Mouse (Mus musculus) heart, embryonic 15.5 days (tissue): ENCODE measurements around the gene Grid2ip. TPM values are rescaled to one million over a fixed set of nuclear protein-coding genes. Genes with fewer than 3 reads are reported as not detected.

Source experiments
- ATAC-seq: fragments of 200-750 bp; cut with Nextera tagmentation; replicated peaks from 2 replicates; pipeline ENCODE4 v1.8.0; 2017; ENCODE audit warnings: low read depth, moderate TSS enrichment; ENCODE audit not compliant: insufficient number of reproducible peaks, insufficient read depth, low FRiP score
- H3K27ac ChIP-seq: fragments of 300-500 bp; sonication (generic); 2 replicates; pipeline ENCODE4 v1.5.1; 2015; ENCODE audit warnings: mild to moderate bottlenecking, inconsistent platforms
- H3K27me3 ChIP-seq: fragments of 300-500 bp; sonication (generic); 2 replicates; pipeline ENCODE4 v1.6.1; 2015; ENCODE audit warnings: inconsistent platforms
- H3K36me3 ChIP-seq: fragments of 300-500 bp; sonication (generic); 2 replicates; pipeline ENCODE4 v1.6.1; 2015; ENCODE audit warnings: mild to moderate bottlenecking, inconsistent platforms
- H3K4me1 ChIP-seq: fragments of 300-500 bp; sonication (generic); replicated peaks from 2 replicates; pipeline ENCODE4 v1.6.1; 2015; ENCODE audit warnings: inconsistent platforms
- H3K4me2 ChIP-seq: fragments of 300-500 bp; sonication (generic); 2 replicates; pipeline ENCODE4 v1.6.1; 2015; ENCODE audit warnings: inconsistent platforms, mild to moderate bottlenecking, moderate library complexity
- H3K4me3 ChIP-seq: fragments of 300-500 bp; sonication (generic); 2 replicates; pipeline ENCODE4 v1.5.1; 2015; ENCODE audit warnings: mild to moderate bottlenecking, inconsistent platforms
- H3K9ac ChIP-seq: fragments of 300-500 bp; sonication (generic); 2 replicates; pipeline ENCODE4 v1.6.1; 2015; ENCODE audit warnings: mild to moderate bottlenecking, inconsistent platforms
- H3K9me3 ChIP-seq: fragments of 300-500 bp; sonication (generic); replicated peaks from 2 replicates; pipeline ENCODE4 v1.6.1; 2016; ENCODE audit warnings: inconsistent platforms
- WGBS: fragments of 180-500 bp; shearing (Covaris S2); methylation state at CpG from one replicate; pipeline ENCODE4 v1.1.7; 2015; ENCODE audit warnings: mixed read lengths; 5-methylcytosine and 5-hydroxymethylcytosine counted together
- polyA plus RNA-seq: library from polyadenylated mRNA; unstranded; fragments of >200 nt; fragmentation: Nextera tagmentation; extraction: Ambion mirVana; gene quantifications from 2 replicates; pipeline ENCODE4 v1.2.1, GENCODE M21; 2015

The Grid2ip gene
- 0.06 TPM in 1 of 2 replicates, not detected in the other for polyA plus RNA-seq

DNA sequence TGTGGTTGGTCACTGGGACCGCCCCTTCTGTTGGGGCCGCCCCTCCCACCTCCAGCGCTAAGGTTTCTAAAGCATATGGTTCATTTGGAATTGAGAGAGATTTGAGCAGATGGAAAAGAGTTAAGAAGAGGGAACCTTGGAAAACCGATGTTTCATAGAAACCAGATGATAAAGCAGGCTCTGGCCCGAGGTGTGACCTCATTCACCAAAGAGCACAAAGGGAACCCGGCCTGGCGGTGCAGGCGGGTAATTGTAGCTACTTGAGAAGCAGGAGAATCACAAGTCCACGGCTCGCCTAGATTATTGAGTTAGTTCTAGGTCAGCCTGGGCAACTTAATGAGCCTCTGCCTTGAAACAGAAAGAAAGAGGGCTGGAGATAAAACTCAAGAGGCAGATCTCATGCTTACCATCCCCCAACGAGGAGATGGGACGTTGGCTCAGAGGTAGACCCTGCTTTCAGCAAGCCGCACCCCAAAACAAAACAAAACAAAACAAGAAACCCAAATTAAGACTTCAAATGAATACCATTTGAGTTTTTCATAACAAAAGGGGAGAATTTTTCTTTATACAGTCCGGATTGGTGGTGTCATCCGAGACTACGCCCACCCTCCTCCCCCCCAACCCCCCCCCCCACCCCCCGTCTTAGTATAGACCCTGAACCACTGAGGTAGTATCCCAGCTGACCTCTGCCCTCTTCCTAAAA, at the start of gene Grid2ip:
Grid2ip (plus strand) TSS at position 653 of the 703 bp plus-strand sequence.
- Histone ChIP-seq H3K4me2 (peak within 1 kb of the TSS; percentile 51), H3K4me3 (peak within 1 kb of the TSS; percentile 24), H3K27ac (no peak within 1 kb of the TSS), H3K9ac (no peak within 1 kb of the TSS), H3K36me3 (no peaks in the 10 kb centered on the region), H3K4me1 (peaks cover 6% of the 10 kb centered on the region; the same call in 1 of the 2 replicates), H3K9me3 (no peaks in the 10 kb centered on the region), H3K27me3 (peaks cover 40% of the 10 kb centered on the region)
- no peak for ATAC-seq
- WGBS = 23% methylated on average over 17 of the region's 17 CpGs

GRCm38 (mm10) chr5:143308825-143309224, 48.3 kb upstream of the Grid2ip start:
- Histone ChIP-seq H3K9ac (no peak overlapping the region), H3K4me3 (no peak overlapping the region), H3K36me3 (peaks cover 70% of the 10 kb centered on the region), H3K4me2 (no peak overlapping the region), H3K27ac (peak overlapping the region; percentile 54), H3K4me1 (peaks cover 13% of the 10 kb centered on the region), H3K27me3 (no peaks in the 10 kb centered on the region), H3K9me3 (no peaks in the 10 kb centered on the region)
- peak; percentile 48; the same call in 1 of the 2 replicates for ATAC-seq
- WGBS = 61% methylated on average over 5 of the region's 5 CpGs

- ATAC-seq = no peak
- H3K36me3 ChIP-seq = peaks cover 66% of the 10 kb centered on the region
- H3K27ac ChIP-seq = no peak overlapping the region
- no peaks in the 10 kb centered on the region for H3K27me3 ChIP-seq
- peaks cover 20% of the 10 kb centered on the region for H3K4me1 ChIP-seq
- WGBS = 94% methylated on average over 7 of the region's 7 CpGs
- H3K9me3 ChIP-seq = no peaks in the 10 kb centered on the region
- no peak overlapping the region for H3K9ac ChIP-seq
- no peak overlapping the region for H3K4me2 ChIP-seq
- no peak overlapping the region for H3K4me3 ChIP-seq
These were observed 47.2 kb upstream of the Grid2ip start for GRCm38 (mm10) chr5:143309916-143310315.

DNA sequence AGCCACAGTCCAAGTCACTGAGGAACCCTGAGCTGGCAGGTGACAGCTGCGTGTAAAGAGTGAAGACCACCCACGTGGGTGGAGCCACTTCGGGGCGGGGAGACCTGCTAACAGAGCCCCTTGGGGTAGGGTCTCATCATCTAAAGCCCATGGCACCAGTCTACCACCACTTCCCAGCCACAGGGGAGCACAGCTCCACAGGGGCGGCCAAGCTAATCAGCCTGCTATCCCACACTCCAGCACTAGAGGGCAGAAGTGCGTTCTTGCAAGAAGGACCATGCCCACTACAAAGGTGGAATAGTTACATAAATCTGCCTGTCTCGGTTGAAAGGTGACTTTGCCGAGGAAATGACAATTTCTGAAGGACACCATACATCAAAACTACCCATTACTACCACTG, 45.3 kb upstream of the Grid2ip start:
- no peak overlapping the region for H3K9ac ChIP-seq
- H3K4me1 ChIP-seq = peaks cover 22% of the 10 kb centered on the region
- 64% methylated on average over 8 of the region's 8 CpGs for WGBS
- peaks cover 48% of the 10 kb centered on the region for H3K36me3 ChIP-seq
- H3K9me3 ChIP-seq = no peaks in the 10 kb centered on the region
- ATAC-seq = no peak
- no peak overlapping the region for H3K4me3 ChIP-seq
- no peak overlapping the region for H3K4me2 ChIP-seq
- H3K27me3 ChIP-seq = no peaks in the 10 kb centered on the region
- H3K27ac ChIP-seq = no peak overlapping the region

GRCm38 (mm10) chr5:143314183-143314729, 42.9 kb upstream of the Grid2ip start:
- H3K4me1 ChIP-seq = peaks cover 19% of the 10 kb centered on the region
- no peak for ATAC-seq
- peak overlapping the region; percentile 93 for H3K4me3 ChIP-seq
- H3K36me3 ChIP-seq = peaks cover 34% of the 10 kb centered on the region
- peak overlapping the region; percentile 92 for H3K27ac ChIP-seq
- WGBS = 3% methylated on average over 16 of the region's 16 CpGs
- H3K9ac ChIP-seq = peak overlapping the region; percentile 92
- H3K9me3 ChIP-seq = no peaks in the 10 kb centered on the region
- H3K4me2 ChIP-seq = peak overlapping the region; percentile 92
- H3K27me3 ChIP-seq = no peaks in the 10 kb centered on the region

DNA sequence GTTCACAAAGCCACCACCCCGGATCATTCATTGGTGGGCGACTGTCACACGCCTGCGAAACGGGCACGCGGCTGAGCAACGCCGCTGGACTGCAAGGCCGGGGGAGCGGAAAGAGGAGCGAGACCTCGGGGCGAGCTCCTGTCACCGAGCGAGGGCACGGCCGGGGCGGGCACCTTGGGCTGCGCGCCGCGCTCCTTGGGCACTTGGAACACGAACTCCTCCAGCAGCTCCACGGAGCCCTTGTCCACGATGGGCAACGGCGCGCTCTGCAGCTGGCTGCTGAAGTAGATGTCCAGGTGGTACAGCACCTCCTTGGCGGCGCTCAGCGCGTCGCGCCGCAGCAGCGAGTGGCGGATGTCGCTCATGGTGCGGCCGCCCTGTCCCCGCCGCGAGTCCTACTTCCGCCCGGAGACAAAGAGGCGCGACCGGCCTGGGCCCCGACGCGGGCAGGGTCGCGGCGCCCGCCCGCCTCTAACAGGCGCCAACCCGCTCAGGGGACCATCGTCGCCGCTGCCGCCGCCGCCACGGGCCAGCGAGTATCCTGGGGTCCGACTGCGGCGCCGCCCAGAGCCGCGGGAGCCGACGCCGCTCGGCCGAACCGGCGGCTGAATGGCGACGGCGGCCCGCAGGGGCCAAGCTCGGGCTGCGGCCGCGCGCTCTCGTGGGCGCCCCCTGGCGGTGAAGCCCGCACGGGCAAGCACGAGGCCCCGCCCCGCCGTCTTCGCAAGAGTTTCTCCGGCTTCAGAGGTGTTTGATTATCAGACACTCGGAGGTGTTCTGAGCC, 42.2 kb upstream of the Grid2ip start, which contains the start of gene E130309D02Rik:
E130309D02Rik (minus strand) TSS at position 631 of the 784 bp plus-strand sequence.
- WGBS = under 1% methylated on average over 98 of the region's 101 CpGs
- Histone ChIP-seq H3K27me3 (no peaks in the 10 kb centered on the region), H3K27ac (peak within 1 kb of the TSS; percentile 92), H3K36me3 (peaks cover 34% of the 10 kb centered on the region), H3K9ac (peak within 1 kb of the TSS; percentile 92), H3K4me1 (peaks cover 18% of the 10 kb centered on the region), H3K9me3 (no peaks in the 10 kb centered on the region), H3K4me2 (peak within 1 kb of the TSS; percentile 92), H3K4me3 (peak within 1 kb of the TSS; percentile 93)
- peak; percentile 82 for ATAC-seq

DNA sequence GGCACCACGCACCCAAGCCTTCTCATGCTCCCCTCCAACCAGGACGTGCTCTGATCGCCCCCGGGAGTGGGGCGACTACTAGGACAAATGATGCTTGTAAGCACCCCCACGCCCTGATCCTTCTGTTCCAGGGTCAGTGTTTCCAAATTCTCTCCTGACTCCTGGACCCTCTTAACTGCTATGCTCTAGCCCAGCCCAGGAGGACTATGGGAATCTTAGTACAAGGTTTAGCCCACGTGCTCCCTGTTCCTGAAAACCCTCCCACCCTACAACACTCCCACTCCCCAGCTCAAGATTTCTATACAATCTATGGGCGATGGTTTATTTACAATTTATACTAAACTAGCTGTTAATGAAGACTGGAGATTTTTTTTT, 41.6 kb upstream of the Grid2ip start:
- ATAC-seq = no peak
- H3K9me3 ChIP-seq = no peaks in the 10 kb centered on the region
- peaks cover 18% of the 10 kb centered on the region for H3K4me1 ChIP-seq
- WGBS = 14% methylated on average over 8 of the region's 8 CpGs
- no peaks in the 10 kb centered on the region for H3K27me3 ChIP-seq
- peak overlapping the region; percentile 93 for H3K4me3 ChIP-seq
- no peak overlapping the region for H3K27ac ChIP-seq
- peak overlapping the region; percentile 92 for H3K4me2 ChIP-seq
- H3K36me3 ChIP-seq = peaks cover 34% of the 10 kb centered on the region
- H3K9ac ChIP-seq = no peak overlapping the region

DNA sequence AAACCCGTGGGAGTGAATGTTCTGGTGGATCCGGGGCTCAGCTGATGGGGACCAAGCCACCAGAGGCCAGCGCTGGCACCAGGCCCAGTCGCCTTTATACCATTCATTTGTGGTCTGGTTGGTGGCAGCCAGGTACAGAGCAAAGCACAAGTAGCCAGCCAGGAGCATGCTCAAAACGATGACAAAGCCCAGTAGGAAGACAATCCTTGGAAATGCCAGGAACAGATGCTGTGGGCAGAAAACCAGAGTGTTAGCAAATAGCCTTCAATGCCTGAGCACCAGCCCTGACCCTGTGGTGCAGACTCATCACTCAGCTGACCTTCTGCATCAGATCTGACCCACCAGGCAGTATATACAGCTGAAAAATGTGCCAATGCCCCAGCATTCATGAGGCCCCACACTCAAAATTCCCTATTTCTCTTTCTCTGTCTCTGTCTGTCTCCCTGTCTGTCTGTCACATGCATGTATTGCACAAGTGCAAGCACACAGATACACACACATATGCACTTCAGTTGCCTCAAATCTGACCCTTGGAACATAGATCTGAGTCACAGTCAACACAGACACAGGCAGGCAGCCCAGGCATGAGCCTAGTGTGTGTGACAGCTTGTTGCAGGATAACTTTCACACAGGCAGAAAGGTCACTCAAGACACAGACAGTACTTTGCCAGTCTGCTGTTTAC, 40.4 kb upstream of the Grid2ip start:
- no peak for ATAC-seq
- WGBS = 86% methylated on average over 5 of the region's 5 CpGs
- peaks cover 32% of the 10 kb centered on the region for H3K36me3 ChIP-seq

DNA sequence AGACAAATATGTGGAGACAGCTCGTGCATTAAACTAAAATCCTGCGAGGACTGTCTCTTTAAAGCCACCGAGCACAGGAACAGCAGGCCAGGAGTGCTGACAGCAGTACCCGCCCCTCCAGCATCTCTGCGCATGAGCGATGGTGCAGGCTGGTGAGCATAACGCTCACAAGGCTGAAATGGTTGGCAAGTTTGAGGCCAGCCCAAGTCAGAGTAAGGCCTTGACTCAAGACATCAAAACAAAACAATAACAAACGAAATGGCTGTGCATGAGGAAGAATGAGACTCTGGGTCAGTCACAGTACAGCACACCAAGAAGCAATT, 39.9 kb upstream of the Grid2ip start:
- 76% methylated on average over 8 of the region's 8 CpGs for WGBS
- H3K4me2 ChIP-seq = no peak overlapping the region
- H3K27ac ChIP-seq = no peak overlapping the region
- no peak for ATAC-seq
- H3K4me3 ChIP-seq = no peak overlapping the region
- peaks cover 37% of the 10 kb centered on the region for H3K36me3 ChIP-seq
- H3K9ac ChIP-seq = no peak overlapping the region
- peaks cover 18% of the 10 kb centered on the region for H3K4me1 ChIP-seq
- no peaks in the 10 kb centered on the region for H3K9me3 ChIP-seq
- H3K27me3 ChIP-seq = no peaks in the 10 kb centered on the region

More for the DNA sequence above, 40.4 kb upstream of the Grid2ip start:
- H3K27me3 ChIP-seq = no peaks in the 10 kb centered on the region
- no peak overlapping the region for H3K9ac ChIP-seq
- no peak overlapping the region for H3K4me3 ChIP-seq
- no peak overlapping the region for H3K4me2 ChIP-seq
- H3K27ac ChIP-seq = no peak overlapping the region
- peaks cover 18% of the 10 kb centered on the region for H3K4me1 ChIP-seq
- H3K9me3 ChIP-seq = no peaks in the 10 kb centered on the region

DNA sequence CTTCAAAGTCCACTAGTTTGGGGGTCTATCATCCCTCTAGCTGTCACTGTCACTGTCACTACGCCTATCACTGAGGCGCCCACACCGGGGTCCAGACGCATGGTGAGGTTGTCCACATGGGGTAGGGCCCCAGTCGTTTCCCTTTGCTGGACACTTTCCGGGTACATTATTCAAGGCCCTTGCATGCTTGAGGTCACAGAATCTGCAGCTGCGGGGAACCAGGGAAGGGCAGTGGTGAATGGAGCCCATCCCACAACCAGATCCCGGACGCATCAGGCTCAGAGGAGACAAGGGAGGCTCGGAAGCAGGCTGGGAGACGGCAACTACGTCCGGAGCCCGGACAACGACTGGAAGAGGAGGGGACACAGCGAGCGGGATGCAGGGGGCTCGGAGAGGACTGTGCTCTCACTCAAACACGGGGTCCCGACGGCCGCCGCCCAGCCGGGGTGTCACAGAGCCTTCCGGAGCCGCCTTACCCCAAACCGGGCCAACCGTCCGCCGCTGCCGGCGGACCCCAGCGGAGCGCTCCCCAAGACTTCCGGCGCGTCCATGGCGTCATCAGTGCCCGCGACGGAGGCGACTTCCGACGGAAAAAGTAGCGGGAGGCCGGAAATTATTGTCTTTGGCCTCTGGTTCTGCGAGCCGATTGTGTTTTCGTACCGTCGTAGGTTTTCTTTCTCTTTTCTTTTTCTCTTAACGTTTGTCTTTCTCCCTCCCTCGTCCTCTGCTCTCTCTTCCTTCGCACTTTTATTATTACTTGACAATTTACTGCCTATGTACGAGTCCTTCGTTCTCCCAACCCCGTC, 28.2 kb upstream of the Grid2ip start, which contains the start of gene Zdhhc4:
Zdhhc4 (minus strand) TSS at position 567 of the 806 bp plus-strand sequence.
- Histone ChIP-seq H3K4me3 (peak within 1 kb of the TSS; percentile 85), H3K27ac (peak within 1 kb of the TSS; percentile 67), H3K9me3 (no peaks in the 10 kb centered on the region), H3K4me1 (peaks cover 21% of the 10 kb centered on the region), H3K27me3 (no peaks in the 10 kb centered on the region), H3K4me2 (peak within 1 kb of the TSS; percentile 85), H3K9ac (peak within 1 kb of the TSS; percentile 78), H3K36me3 (peaks cover 24% of the 10 kb centered on the region)
- WGBS = under 1% methylated on average over 57 of the region's 57 CpGs
- ATAC-seq = peak; percentile 68; the same call in 1 of the 2 replicates
